Mouse (Mus musculus): ENCODE measurements around the gene Mical3.

Mical3 gene

DNA sequence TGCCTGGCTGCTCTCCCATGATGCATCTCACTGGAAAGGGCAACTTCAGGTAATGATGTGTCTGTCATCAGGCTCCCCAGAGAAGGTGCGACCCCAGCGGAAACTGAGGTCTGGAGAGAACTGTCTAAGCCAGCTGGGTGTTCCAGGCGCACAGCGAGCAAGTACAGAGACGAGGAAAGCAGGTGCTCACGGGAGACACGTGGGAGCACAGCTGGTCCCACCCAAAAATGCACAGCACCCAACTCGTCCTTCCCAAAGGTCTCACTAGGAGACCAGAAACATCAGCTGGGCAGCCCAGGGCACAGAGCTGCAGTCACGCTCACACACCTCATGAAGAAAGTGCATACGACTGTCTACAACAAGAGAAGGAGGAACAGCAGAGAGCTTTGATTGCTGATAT is 43.7 kb downstream of the Mical3 start:
- no peak for DNase-seq (ENCODE audit: low read depth in 1 of 2, low spot score in 2 of 2)

DNA sequence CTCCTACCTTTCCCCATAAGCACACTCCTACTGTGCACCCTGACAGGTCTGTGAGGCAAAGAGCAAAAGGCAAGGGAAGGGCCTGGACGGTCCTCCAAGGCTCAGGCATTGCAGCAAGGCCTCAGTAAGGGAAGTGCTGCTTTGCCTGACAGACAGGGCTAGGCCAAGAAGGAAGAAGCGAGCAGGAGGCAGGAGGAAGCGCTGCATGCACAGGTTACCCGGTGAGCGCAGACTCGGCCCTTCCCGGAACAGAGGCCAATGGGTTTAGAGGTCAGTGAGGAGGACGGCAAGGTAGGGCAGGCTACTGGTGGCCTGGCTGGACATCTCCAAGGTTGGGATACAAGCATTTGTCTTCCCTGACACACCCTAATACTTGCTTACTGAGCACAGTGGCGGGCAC is 44.6 kb downstream of the Mical3 start:
- DNase-seq (ENCODE audit: low read depth in 1 of 2, low spot score in 2 of 2) = no peak

- DNase-seq (ENCODE audit: low read depth in 1 of 2, low spot score in 2 of 2) = no peak
These were observed 46.7 kb downstream of the Mical3 start for GRCm38 (mm10) chr6:121084050-121084480.

- DNase-seq (ENCODE audit: low read depth in 1 of 2, low spot score in 2 of 2) = no peak
These were observed 48.7 kb downstream of the Mical3 start for GRCm38 (mm10) chr6:121082094-121082473.

- no peak for DNase-seq (ENCODE audit: low read depth in 1 of 2, low spot score in 2 of 2)
These were observed 49.3 kb downstream of the Mical3 start for GRCm38 (mm10) chr6:121081288-121082093.

- DNase-seq (ENCODE audit: low read depth in 1 of 2, low spot score in 2 of 2) = no peak
These were observed 52.6 kb downstream of the Mical3 start for GRCm38 (mm10) chr6:121078175-121078574.

- no peak for DNase-seq (ENCODE audit: low read depth in 1 of 2, low spot score in 2 of 2)
These were observed 53.8 kb downstream of the Mical3 start for GRCm38 (mm10) chr6:121076929-121077566.

DNA sequence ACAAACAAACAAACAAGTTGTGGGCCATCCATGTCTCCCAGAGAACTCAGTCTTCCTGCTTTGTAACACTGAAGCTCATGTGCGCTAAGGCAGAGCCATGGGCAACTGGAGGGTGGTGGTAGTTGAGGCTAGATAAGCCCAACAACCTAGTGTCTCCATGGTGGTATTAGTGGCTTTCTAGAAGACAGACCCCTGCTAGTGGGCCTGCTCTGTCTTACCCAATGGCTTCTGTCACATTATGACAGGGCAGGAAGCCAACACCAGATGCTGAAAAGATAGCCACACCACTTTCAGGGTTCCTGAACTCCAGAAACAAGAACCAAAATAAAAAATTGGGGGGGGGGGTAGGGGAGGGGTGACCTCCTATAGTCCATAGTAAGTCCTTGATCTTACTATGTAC is 55.0 kb downstream of the Mical3 start:
- no peak for DNase-seq (ENCODE audit: low read depth in 1 of 2, low spot score in 2 of 2)

- no peak for DNase-seq (ENCODE audit: low read depth in 1 of 2, low spot score in 2 of 2)
These were observed 57.5 kb downstream of the Mical3 start for GRCm38 (mm10) chr6:121073312-121073711.

- DNase-seq (ENCODE audit: low read depth in 1 of 2, low spot score in 2 of 2) = no peak
These were observed 58.2 kb downstream of the Mical3 start for GRCm38 (mm10) chr6:121072615-121073014.

- no peak for DNase-seq (ENCODE audit: low read depth in 1 of 2, low spot score in 2 of 2)
These were observed 60.1 kb downstream of the Mical3 start for GRCm38 (mm10) chr6:121070584-121071230.

- no peak for DNase-seq (ENCODE audit: low read depth in 1 of 2, low spot score in 2 of 2)
These were observed 61.6 kb downstream of the Mical3 start for GRCm38 (mm10) chr6:121069156-121069555.

DNA sequence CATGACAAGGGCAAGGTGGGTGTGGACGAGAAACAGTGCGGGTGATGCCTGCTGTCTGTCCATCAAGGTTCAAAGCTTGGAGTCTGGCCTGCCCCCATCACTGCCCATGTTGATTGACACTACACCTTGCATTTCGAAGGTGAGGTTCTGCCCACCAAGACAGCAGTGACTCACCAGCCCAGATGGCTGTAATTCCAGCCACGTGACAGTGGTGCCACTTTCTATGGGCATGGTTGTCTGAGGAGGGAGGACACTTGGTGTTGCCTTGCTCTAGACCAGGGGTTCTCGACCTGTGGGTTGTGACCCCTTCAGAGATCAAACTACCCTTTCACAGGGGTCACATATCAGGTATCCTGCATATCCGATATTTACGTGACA is 62.7 kb downstream of the Mical3 start:
- no peak for DNase-seq (ENCODE audit: low read depth in 1 of 2, low spot score in 2 of 2)

- no peak for DNase-seq (ENCODE audit: low read depth in 1 of 2, low spot score in 2 of 2)
These were observed 63.2 kb downstream of the Mical3 start for GRCm38 (mm10) chr6:121067426-121068086.

- DNase-seq (ENCODE audit: low read depth in 1 of 2, low spot score in 2 of 2) = no peak
These were observed 64.0 kb downstream of the Mical3 start for GRCm38 (mm10) chr6:121066761-121067160.

- DNase-seq (ENCODE audit: low read depth in 1 of 2, low spot score in 2 of 2) = no peak
These were observed 66.3 kb downstream of the Mical3 start for GRCm38 (mm10) chr6:121064356-121065015.

GRCm38 (mm10) chr6:121063771-121064170 is 67.0 kb downstream of the Mical3 start:
- DNase-seq (ENCODE audit: low read depth in 1 of 2, low spot score in 2 of 2) = no peak

DNA sequence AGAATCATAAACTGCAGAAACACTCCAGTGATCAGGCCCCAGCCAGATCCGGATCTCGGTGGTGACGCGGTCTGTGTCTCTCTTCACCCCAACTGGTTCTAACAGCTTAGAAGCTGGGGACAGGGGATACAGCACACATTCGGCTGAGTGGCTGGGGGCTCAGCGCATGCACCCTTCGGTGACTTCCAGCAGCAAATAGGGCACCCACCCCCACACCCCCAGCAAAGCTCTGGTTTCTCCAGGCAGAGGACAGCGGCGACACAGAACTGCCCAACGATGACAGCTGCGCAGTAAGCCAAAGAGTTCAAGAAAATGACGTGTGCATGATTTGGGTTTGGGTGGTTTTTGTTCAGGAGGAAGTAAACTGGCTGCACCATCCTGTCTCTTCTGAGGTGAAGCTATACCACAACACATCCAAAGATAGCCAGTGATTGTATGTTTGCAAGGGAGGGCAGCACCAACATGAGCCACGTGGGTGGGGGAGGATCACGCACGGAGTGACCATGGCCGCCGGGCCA is 67.8 kb downstream of the Mical3 start:
- no peak for DNase-seq (ENCODE audit: low read depth in 1 of 2, low spot score in 2 of 2)

DNA sequence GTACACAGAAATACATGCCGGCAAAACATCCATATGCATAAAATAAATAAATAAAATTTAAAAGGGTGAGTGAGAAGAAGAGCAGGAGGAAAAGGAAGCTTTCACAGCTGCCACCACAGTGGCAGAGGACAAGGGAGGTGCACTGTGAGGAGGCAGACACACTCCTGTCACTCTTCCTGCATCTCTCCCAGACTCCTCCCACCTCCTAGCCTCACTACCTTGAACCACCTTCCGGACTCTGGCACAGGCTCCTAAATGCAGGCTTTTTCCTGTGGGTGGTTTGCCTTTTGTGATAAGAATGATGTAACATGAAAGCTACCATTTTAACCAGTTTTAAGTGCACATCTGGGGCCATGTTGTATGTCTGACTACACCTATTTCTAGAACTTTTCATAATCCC is 72.8 kb downstream of the Mical3 start:
- no peak for DNase-seq (ENCODE audit: low read depth in 1 of 2, low spot score in 2 of 2)

- DNase-seq (ENCODE audit: low read depth in 1 of 2, low spot score in 2 of 2) = no peak
These were observed 73.4 kb downstream of the Mical3 start for GRCm38 (mm10) chr6:121057181-121057956.

Data from monocyte, adult 2 months (primary cell).